Mouse (Mus musculus) lung, postnatal 0 days (tissue): ENCODE measurements around the gene Tmem132d.

Experiments used
- CTCF ChIP-seq: IDR thresholded peaks from 2 replicates; pipeline ENCODE4 v1.5.1; 2016; ENCODE audit warnings: antibody characterized with exemption, mild to moderate bottlenecking
- EP300 ChIP-seq: IDR thresholded peaks from 2 replicates; pipeline ENCODE4 v1.6.1; 2016; ENCODE audit warnings: antibody characterized with exemption, mild to moderate bottlenecking, control low read depth

GRCm38 (mm10) chr5:128392372-128392771, 40.5 kb downstream of the Tmem132d start:
- TF ChIP-seq CTCF (peak; percentile 33), EP300 (no peak)
